Mouse (Mus musculus): ENCODE measurements around the gene Gm10100. TPM values are rescaled to one million over a fixed set of nuclear protein-coding genes. Genes with fewer than 3 reads are reported as not detected.
"Not testable (repeated sequence)": the region's sequence is repeated elsewhere in the genome, so short reads cannot be mapped to it uniquely, and the experiment has no call there.

Gm10100 gene
- total RNA-seq, 2 experiments from 2014 or later = not detected

GRCm38 (mm10) chr10:77752312-77752711 lies 26.0 kb downstream of the Gm10100 start:
- not testable (repeated sequence) for DNase-seq

- DNase-seq = no peak
Observed at GRCm38 (mm10) chr10:77753448-77753847, 27.2 kb downstream of the Gm10100 start.

DNA sequence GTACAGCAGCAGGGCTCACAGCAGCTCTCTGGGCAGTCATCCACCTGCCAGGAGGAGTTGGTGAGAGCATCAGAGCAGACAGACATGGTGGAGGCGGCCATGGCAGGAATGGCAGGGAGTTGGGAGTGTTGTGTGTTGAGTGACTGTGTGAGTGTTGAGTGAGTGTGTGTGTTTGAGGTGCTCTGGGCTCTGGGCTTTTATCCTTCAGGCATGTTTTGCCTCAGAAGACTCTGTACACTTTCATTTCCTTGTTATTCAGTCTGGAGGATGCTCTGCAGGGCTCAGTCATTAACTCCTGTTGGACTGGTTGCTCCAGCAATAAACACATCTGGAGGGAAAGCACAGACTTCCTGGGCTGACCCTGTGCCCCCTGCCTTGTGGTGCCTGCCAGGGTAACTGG lies 33.3 kb downstream of the Gm10100 start, which contains the start of gene Gm3233:
Gene Gm3233, minus strand, starts transcription at position 101 of the 400 bp plus-strand sequence.
- DNase-seq = not testable (repeated sequence)

- no peak for DNase-seq
Observed at GRCm38 (mm10) chr10:77769727-77770126, 43.4 kb downstream of the Gm10100 start.

DNA sequence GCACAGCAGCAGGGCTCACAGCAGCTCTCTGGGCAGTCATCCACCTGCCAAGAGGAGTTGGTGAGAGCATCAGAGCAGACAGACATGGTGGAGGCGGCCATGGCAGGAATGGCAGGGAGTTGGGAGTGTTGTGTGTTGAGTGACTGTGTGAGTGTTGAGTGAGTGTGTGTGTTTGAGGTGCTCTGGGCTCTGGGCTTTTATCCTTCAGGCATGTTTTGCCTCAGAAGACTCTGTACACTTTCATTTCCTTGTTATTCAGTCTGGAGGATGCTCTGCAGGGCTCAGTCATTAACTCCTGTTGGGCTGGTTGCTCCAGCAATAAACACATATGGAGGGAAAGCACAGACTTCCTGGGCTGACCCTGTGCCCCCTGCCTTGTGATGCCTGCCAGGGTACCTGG lies 44.9 kb downstream of the Gm10100 start, which contains the start of gene Gm3238:
Gene Gm3238, minus strand, starts transcription at position 101 of the 400 bp plus-strand sequence.
- not testable (repeated sequence) for DNase-seq

DNA sequence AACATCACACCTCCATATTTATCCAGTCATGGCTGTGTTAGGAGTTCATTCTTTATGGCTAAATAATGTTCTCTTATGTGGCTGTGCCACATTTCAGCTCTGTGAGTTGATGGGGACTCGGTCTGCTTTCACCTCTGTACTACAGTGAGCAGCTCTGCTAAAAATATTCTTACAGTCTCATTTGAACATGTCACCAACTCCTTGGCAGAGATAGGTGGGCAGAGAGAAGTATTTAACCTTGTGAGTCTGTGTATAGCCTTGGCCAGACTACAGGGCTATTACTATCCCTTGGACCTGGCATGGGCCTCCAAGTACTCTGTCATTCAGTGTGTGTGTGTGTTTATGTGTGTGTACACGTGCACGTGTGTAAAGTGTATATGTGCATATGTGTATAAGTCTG lies 45.9 kb downstream of the Gm10100 start:
- DNase-seq = not testable (repeated sequence)

Other genes starting within 250 kb of the Gm10100 start
- 10 to 100 TPM in 1 of 2 experiments, 1 to 10 TPM in 1; 9.9 to 10.4 TPM for gene Fam207a, start 210.7 kb upstream of the Gm10100 start, total RNA-seq (2021)
- gene Itgb2, start 196.2 kb upstream of the Gm10100 start, total RNA-seq (2021) = 1 to 10 TPM; 2.1 to 4.5 TPM
- gene Pttg1ip, start 144.8 kb upstream of the Gm10100 start, total RNA-seq (2021) = 10 to 100 TPM; 70.2 to 71.3 TPM
- 10 to 100 TPM; 64.5 to 65.3 TPM for gene Sumo3, start 120.4 kb upstream of the Gm10100 start, total RNA-seq (2021)
- 10 to 100 TPM in 1 of 2 experiments, 1 to 10 TPM in 1; 10.0 to 11.4 TPM for gene Gm49325, start 120.3 kb upstream of the Gm10100 start, total RNA-seq (2021)
- gene Ube2g2, start 104.2 kb upstream of the Gm10100 start, total RNA-seq (2021) = 10 to 100 TPM; 81.3 to 85.4 TPM
- gene Tspear, start 39.9 kb upstream of the Gm10100 start, total RNA-seq (2021) = not detected
- gene Gm19402, start 35.7 kb upstream of the Gm10100 start, total RNA-seq (2021) = not detected
- not detected for gene Gm9508, start 29.3 kb upstream of the Gm10100 start, total RNA-seq (2021)
- not detected for gene Gm10272, start 19.9 kb upstream of the Gm10100 start, total RNA-seq (2021)
- not detected for gene Gm10024, start 15.0 kb upstream of the Gm10100 start, total RNA-seq (2021)
- not detected for gene Gm10142, start 10.7 kb upstream of the Gm10100 start, total RNA-seq (2021)
- gene Krtap12-1, start 5.9 kb upstream of the Gm10100 start, total RNA-seq (2021) = not detected
- not detected for gene Gm18596, start 16.2 kb downstream of the Gm10100 start, total RNA-seq (2021)
- not detected for gene Gm9736, start 24.9 kb downstream of the Gm10100 start, total RNA-seq (2021)
- gene Gm3233, start 33.2 kb downstream of the Gm10100 start, total RNA-seq (2021) = not detected
- not detected for gene Gm3238, start 44.8 kb downstream of the Gm10100 start, total RNA-seq (2021)
- not detected for gene Gm7138, start 50.5 kb downstream of the Gm10100 start, total RNA-seq (2021)
- gene Gm3250, start 56.1 kb downstream of the Gm10100 start, total RNA-seq (2021) = not detected
- not detected for gene Gm7137, start 61.7 kb downstream of the Gm10100 start, total RNA-seq (2021)
- gene Gm9639, start 68.6 kb downstream of the Gm10100 start, total RNA-seq (2021) = not detected
- not detected for gene Gm19668, start 72.6 kb downstream of the Gm10100 start, total RNA-seq (2021)
- gene Gm9507, start 85.4 kb downstream of the Gm10100 start, total RNA-seq (2021) = not detected
- gene Gm2696, start 88.2 kb downstream of the Gm10100 start, total RNA-seq (2021) = not detected
- gene Krtap10-4, start 100.6 kb downstream of the Gm10100 start, total RNA-seq (2021) = not detected
- not detected for gene Krtap10-10, start 109.5 kb downstream of the Gm10100 start, total RNA-seq (2021)
- gene Gm36176, start 120.3 kb downstream of the Gm10100 start, total RNA-seq (2021) = not detected
- not detected for gene Gm10318, start 126.4 kb downstream of the Gm10100 start, total RNA-seq (2021)
- not detected for gene Gm3285, start 135.5 kb downstream of the Gm10100 start, total RNA-seq (2021)
- under 1 TPM; 0.72 to 0.78 TPM for gene Lrrc3, start 176.1 kb downstream of the Gm10100 start, total RNA-seq (2021)
- under 1 TPM; 0.26 to 0.75 TPM for gene Trpm2, start 244.1 kb downstream of the Gm10100 start, total RNA-seq (2021)